Mouse (Mus musculus) left cerebral cortex, adult 2 months (tissue): ENCODE results near the gene Tigit. TPM values are rescaled to one million over a fixed set of nuclear protein-coding genes. Genes with fewer than 3 reads are reported as not detected.

ENCODE experiments used
- DNase-seq, 2 experiments: peaks; one replicate each; pipeline ENCODE4 v3.0.0; 2021 to 2022; ENCODE audit warnings: low spot score in 2 of 2, mixed read lengths in 1 of 2; ENCODE audit errors: extremely low spot score in 1 of 2
- H3K27ac ChIP-seq: fragments of 200-600 bp; 2 replicates; pipeline ENCODE4 v1.8.1; 2022
- H3K4me3 ChIP-seq: fragments of 200-600 bp; 2 replicates; pipeline ENCODE4 v1.8.1; 2022
- CTCF ChIP-seq: fragments of 200-600 bp; IDR thresholded peaks from 2 replicates; pipeline ENCODE4 v1.8.1; 2022; ENCODE audit warnings: antibody characterized with exemption, mild to moderate bottlenecking, moderate library complexity
- intact Hi-C: fragments of 180-260 bp; cut with DNase I; formaldehyde crosslinking; loops from one replicate; pipeline ENCODE4 v1.15.1; 2025
- microRNA-seq, 2 experiments: library from miRNA; unstranded; fragments of <30 nt; microRNA quantifications; one replicate each; pipeline ENCODE4 v1.2.0; 2021
- total RNA-seq, 2 experiments: library from RNA; stranded (reverse); gene quantifications; 2 replicates each; pipeline ENCODE4 v1.2.3; 2021

Gene Tigit
- total RNA-seq, 2 experiments from 2014 or later: not detected

- no peak for DNase-seq
- no peak overlapping the region for H3K4me3 ChIP-seq
- TF ChIP-seq CTCF: no peak
- intact Hi-C loops: no loop called here
- H3K27ac ChIP-seq: no peak overlapping the region
These were observed 56.9 kb downstream of the Tigit start for GRCm38 (mm10) chr16:43607086-43607485.

GRCm38 (mm10) chr16:43604399-43605013 is 59.4 kb downstream of the Tigit start:
- H3K27ac ChIP-seq: no peak overlapping the region
- no peak for TF ChIP-seq CTCF
- no peak for DNase-seq

GRCm38 (mm10) chr16:43603591-43604141 is 60.3 kb downstream of the Tigit start:
- DNase-seq: no peak
- H3K4me3 ChIP-seq: no peak overlapping the region
- TF ChIP-seq CTCF: no peak
- intact Hi-C loops: no loop called here
- no peak overlapping the region for H3K27ac ChIP-seq

More at GRCm38 (mm10) chr16:43604399-43605013, 59.4 kb downstream of the Tigit start:
- H3K4me3 ChIP-seq: no peak overlapping the region
- intact Hi-C loops: no loop called here

GRCm38 (mm10) chr16:43602573-43602972 is 61.4 kb downstream of the Tigit start:
- DNase-seq: no peak
- Histone ChIP-seq H3K4me3 (no peak overlapping the region), H3K27ac (no peak overlapping the region)
- intact Hi-C loops: no loop called here
- TF ChIP-seq CTCF: no peak

- Histone ChIP-seq H3K27ac (no peak overlapping the region), H3K4me3 (no peak overlapping the region)
- TF ChIP-seq CTCF: no peak
- intact Hi-C loops: loop anchor here (10.0 kb wide), 1 partner anchor 1425 kb away; no protein-coding TSS in a partner anchor
- no peak for DNase-seq
These were observed 64.2 kb downstream of the Tigit start for GRCm38 (mm10) chr16:43599707-43600106.

Small RNAs within 50 kb of the gene (microRNA-seq; reads per million reads assigned to microRNA genes)
- 0 reads per million in 2 experiments for gene Mir568

Other genes with a start within 250 kb of the Tigit start
- 1 to 10 TPM in 1 of 2 experiments, under 1 TPM in 1; 0.32 to 1.7 TPM for gene Drd3, start 89.9 kb upstream of the Tigit start, total RNA-seq
- gene Ccdc191, start 225.7 kb upstream of the Tigit start, total RNA-seq: 1 to 10 TPM; 5.1 to 5.3 TPM